Mouse (Mus musculus): Measurements from ENCODE around the gene Casp6. TPM values are rescaled to one million over a fixed set of nuclear protein-coding genes. Genes with fewer than 3 reads are reported as not detected.

The Casp6 gene
- 20.1 and 22.1 TPM in 2 replicates for polyA plus RNA-seq (2015; fragmentation: Nextera tagmentation; extraction: Ambion mirVana)

GRCm38 (mm10) chr3:129901271-129901809, at the start of gene Casp6:
Gene Casp6, plus strand, starts transcription at chr3:129901425.
- Histone ChIP-seq H3K4me2 (peak within 1 kb of the TSS; percentile 77), H3K9ac (peak within 1 kb of the TSS; percentile 37), H3K27ac (no peak within 1 kb of the TSS), H3K27me3 (replicated peaks) (no peaks in the 10 kb centered on the region), H3K4me3 (peak within 1 kb of the TSS; percentile 53), H3K36me3 (replicated peaks) (no peaks in the 10 kb centered on the region), H3K4me1 (peaks cover 11% of the 10 kb centered on the region), H3K9me3 (no peaks in the 10 kb centered on the region)
- peak; percentile 96 for ATAC-seq (replicated peaks)
- WGBS: 1% methylated on average over 34 of the region's 34 CpGs

GRCm38 (mm10) chr3:129862592-129862991, 38.6 kb upstream of the Casp6 start:
- no peak for ATAC-seq (replicated peaks)
- Histone ChIP-seq H3K9me3 (no peaks in the 10 kb centered on the region), H3K4me1 (no peaks in the 10 kb centered on the region), H3K4me2 (no peak overlapping the region), H3K4me3 (no peak overlapping the region), H3K27me3 (replicated peaks) (no peaks in the 10 kb centered on the region), H3K27ac (no peak overlapping the region), H3K36me3 (replicated peaks) (no peaks in the 10 kb centered on the region), H3K9ac (no peak overlapping the region)
- WGBS: 87% methylated on average over 2 of the region's 2 CpGs

GRCm38 (mm10) chr3:129863698-129864097, 37.5 kb upstream of the Casp6 start:
- Histone ChIP-seq H3K36me3 (replicated peaks) (no peaks in the 10 kb centered on the region), H3K27me3 (replicated peaks) (no peaks in the 10 kb centered on the region), H3K4me1 (no peaks in the 10 kb centered on the region), H3K4me3 (no peak overlapping the region), H3K27ac (no peak overlapping the region), H3K9ac (no peak overlapping the region), H3K9me3 (no peaks in the 10 kb centered on the region), H3K4me2 (no peak overlapping the region)
- no peak for ATAC-seq (replicated peaks)
- WGBS: 53% methylated on average over 14 of the region's 14 CpGs

- Histone ChIP-seq H3K4me1 (peaks cover 12% of the 10 kb centered on the region), H3K4me2 (no peak overlapping the region), H3K36me3 (replicated peaks) (no peaks in the 10 kb centered on the region), H3K27ac (no peak overlapping the region), H3K9me3 (no peaks in the 10 kb centered on the region), H3K9ac (no peak overlapping the region), H3K4me3 (no peak overlapping the region), H3K27me3 (replicated peaks) (no peaks in the 10 kb centered on the region)
- no peak for ATAC-seq (replicated peaks)
- WGBS: 92% methylated on average over 10 of the region's 10 CpGs
Observed at GRCm38 (mm10) chr3:129877327-129877726, 23.9 kb upstream of the Casp6 start.

- peak within 1 kb of the TSS; percentile 78 for H3K4me3 ChIP-seq
- under 1% methylated on average over 66 of the region's 66 CpGs for WGBS
- H3K36me3 ChIP-seq (replicated peaks): no peaks in the 10 kb centered on the region
- peaks cover 12% of the 10 kb centered on the region for H3K4me1 ChIP-seq
- H3K9me3 ChIP-seq: no peaks in the 10 kb centered on the region
- peak within 1 kb of the TSS; percentile 89 for H3K27ac ChIP-seq
- peak; percentile 97 for ATAC-seq (replicated peaks)
- H3K4me2 ChIP-seq: peak within 1 kb of the TSS; percentile 93
- H3K27me3 ChIP-seq (replicated peaks): no peaks in the 10 kb centered on the region
- H3K9ac ChIP-seq: peak within 1 kb of the TSS; percentile 81
Observed at GRCm38 (mm10) chr3:129878405-129879021, 22.7 kb upstream of the Casp6 start, which contains the start of gene Pla2g12a. Gene Pla2g12a, plus strand, starts transcription at chr3:129878606.

GRCm38 (mm10) chr3:129879131-129879757, 22.0 kb upstream of the Casp6 start:
- Histone ChIP-seq H3K4me2 (peak overlapping the region; percentile 93), H3K9ac (peak overlapping the region; percentile 81), H3K36me3 (replicated peaks) (no peaks in the 10 kb centered on the region), H3K27ac (peak overlapping the region; percentile 89), H3K4me1 (peaks cover 12% of the 10 kb centered on the region), H3K4me3 (peak overlapping the region; percentile 78), H3K9me3 (no peaks in the 10 kb centered on the region), H3K27me3 (replicated peaks) (no peaks in the 10 kb centered on the region)
- peak; percentile 78 for ATAC-seq (replicated peaks)
- WGBS: under 1% methylated on average over 25 of the region's 25 CpGs

GRCm38 (mm10) chr3:129879913-129880312, 21.3 kb upstream of the Casp6 start:
- no peak overlapping the region for H3K27ac ChIP-seq
- ATAC-seq (replicated peaks): no peak
- H3K9me3 ChIP-seq: no peaks in the 10 kb centered on the region
- peak overlapping the region; percentile 93 for H3K4me2 ChIP-seq
- H3K27me3 ChIP-seq (replicated peaks): no peaks in the 10 kb centered on the region
- 71% methylated on average over 2 of the region's 2 CpGs for WGBS
- peaks cover 12% of the 10 kb centered on the region for H3K4me1 ChIP-seq
- H3K36me3 ChIP-seq (replicated peaks): no peaks in the 10 kb centered on the region
- no peak overlapping the region for H3K9ac ChIP-seq
- peak overlapping the region; percentile 78; the same call in 1 of the 2 replicates for H3K4me3 ChIP-seq

- Histone ChIP-seq H3K27ac (no peak overlapping the region), H3K9ac (no peak overlapping the region), H3K36me3 (replicated peaks) (no peaks in the 10 kb centered on the region), H3K9me3 (no peaks in the 10 kb centered on the region), H3K4me3 (no peak overlapping the region), H3K4me1 (peaks cover 12% of the 10 kb centered on the region), H3K4me2 (no peak overlapping the region), H3K27me3 (replicated peaks) (no peaks in the 10 kb centered on the region)
- no peak for ATAC-seq (replicated peaks)
- 89% methylated on average over 8 of the region's 8 CpGs for WGBS
Observed at GRCm38 (mm10) chr3:129880925-129881593, 20.2 kb upstream of the Casp6 start.

GRCm38 (mm10) chr3:129885577-129885976, 15.6 kb upstream of the Casp6 start:
- Histone ChIP-seq H3K9me3 (no peaks in the 10 kb centered on the region), H3K36me3 (replicated peaks) (0 out of 2 replicates have a peak, but pooled peaks cover 4% of the 10 kb centered on the region), H3K4me1 (no peaks in the 10 kb centered on the region), H3K4me2 (no peak overlapping the region), H3K9ac (no peak overlapping the region), H3K27ac (no peak overlapping the region), H3K4me3 (no peak overlapping the region), H3K27me3 (replicated peaks) (no peaks in the 10 kb centered on the region)
- 92% methylated on average over 9 of the region's 9 CpGs for WGBS
- no peak for ATAC-seq (replicated peaks)

- 79% methylated on average over 5 of the region's 5 CpGs for WGBS
- no peaks in the 10 kb centered on the region for H3K27me3 ChIP-seq (replicated peaks)
- no peak overlapping the region for H3K4me3 ChIP-seq
- H3K9ac ChIP-seq: no peak overlapping the region
- H3K4me1 ChIP-seq: no peaks in the 10 kb centered on the region
- ATAC-seq (replicated peaks): no peak
- no peak overlapping the region for H3K27ac ChIP-seq
- H3K36me3 ChIP-seq (replicated peaks): 0 out of 2 replicates have a peak, but pooled peaks cover 6% of the 10 kb centered on the region
- no peak overlapping the region for H3K4me2 ChIP-seq
- no peaks in the 10 kb centered on the region for H3K9me3 ChIP-seq
Observed at GRCm38 (mm10) chr3:129886430-129886829, 14.8 kb upstream of the Casp6 start.

GRCm38 (mm10) chr3:129887779-129888517, 13.3 kb upstream of the Casp6 start:
- ATAC-seq (replicated peaks): no peak
- Histone ChIP-seq H3K36me3 (replicated peaks) (peaks cover 6% of the 10 kb centered on the region; the same call in 1 of the 2 replicates), H3K4me3 (no peak overlapping the region), H3K27me3 (replicated peaks) (no peaks in the 10 kb centered on the region), H3K9ac (no peak overlapping the region), H3K4me1 (no peaks in the 10 kb centered on the region), H3K9me3 (no peaks in the 10 kb centered on the region), H3K27ac (no peak overlapping the region), H3K4me2 (no peak overlapping the region)
- WGBS: 92% methylated on average over 13 of the region's 13 CpGs

GRCm38 (mm10) chr3:129892003-129892402, 9.2 kb upstream of the Casp6 start:
- no peak overlapping the region for H3K27ac ChIP-seq
- ATAC-seq (replicated peaks): no peak
- H3K4me3 ChIP-seq: no peak overlapping the region
- H3K4me1 ChIP-seq: no peaks in the 10 kb centered on the region
- WGBS: 89% methylated on average over 5 of the region's 5 CpGs
- H3K9me3 ChIP-seq: no peaks in the 10 kb centered on the region
- no peaks in the 10 kb centered on the region for H3K27me3 ChIP-seq (replicated peaks)
- no peak overlapping the region for H3K9ac ChIP-seq
- H3K36me3 ChIP-seq (replicated peaks): peaks cover 6% of the 10 kb centered on the region; the same call in 1 of the 2 replicates
- H3K4me2 ChIP-seq: no peak overlapping the region

All from midbrain, embryonic 15.5 days (tissue).